9 mouse cellular contexts compared by ENCODE assay signal in the genomic region with DNA sequence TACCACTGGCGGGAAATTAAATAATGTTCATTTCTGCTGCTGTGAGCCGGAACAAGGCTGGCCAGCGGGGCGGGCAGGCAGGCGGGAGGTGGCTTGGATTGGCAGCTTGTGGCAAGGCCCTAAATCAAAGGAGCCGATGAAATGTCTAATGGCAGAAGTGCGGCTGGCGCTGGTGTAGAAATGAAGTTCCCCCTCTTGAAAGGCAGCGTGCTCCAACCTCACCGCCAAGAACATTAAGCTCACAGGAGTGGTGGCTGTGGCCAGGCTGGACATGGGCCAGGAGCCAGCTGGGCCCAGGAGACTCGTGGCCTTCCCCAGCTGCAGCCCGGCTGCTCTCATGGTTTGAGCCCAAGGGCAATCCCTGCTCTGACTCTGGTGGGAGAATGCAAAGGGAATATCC.
A peak's percentile ranks its signal among the peaks of the same experiment; 100 is the strongest.
DNase-seq lines count a peak whose midpoint lies in the region; ATAC-seq and TF ChIP-seq lines count a peak whose summit lies in the region.
"Had no signal": no experiment of that assay in that cellular context is flagged by ENCODE, and none has a peak within 500 bp of the region (broad histone marks: within the 10 kb centered on the region; RNA-seq: fewer than 3 reads in every experiment).

No protein-coding gene starts in this region.

- no peak for TF ChIP-seq CTCF in kidney, adult 2 months (conservative IDR thresholded peaks at IDR 0.05; ENCODE audit: insufficient read depth, insufficient read length, low read depth, low read length)
- no peak for TF ChIP-seq CTCF in midbrain, postnatal 0 days (IDR thresholded peaks at IDR 0.05)
- no peak for TF ChIP-seq CTCF in stomach, postnatal 0 days (IDR thresholded peaks at IDR 0.05; ENCODE audit: low read depth)

- no peak overlapping the region for H3K4me2 ChIP-seq in forebrain, embryonic 12.5 days
- H3K4me2 ChIP-seq in hindbrain, embryonic 13.5 days = no peak overlapping the region
- no peak overlapping the region for H3K4me2 ChIP-seq in midbrain, postnatal 0 days (ENCODE audit: low read depth, low read length, poor library complexity, severe bottlenecking)
- no peak overlapping the region for H3K4me2 ChIP-seq in stomach, postnatal 0 days (replicated peaks; ENCODE audit: low read depth)

- no peak for ATAC-seq in forebrain, embryonic 12.5 days (ENCODE audit: low FRiP score)
- ATAC-seq in hindbrain, embryonic 13.5 days (ENCODE audit: low FRiP score) = no peak
- ATAC-seq in midbrain, postnatal 0 days (ENCODE audit: low FRiP score) = no peak
- no peak for ATAC-seq in stomach, postnatal 0 days (ENCODE audit: low FRiP score, low TSS enrichment)
- ATAC-seq in megakaryocyte-erythroid progenitor cell, adult 5-6 weeks (replicated peaks; ENCODE audit: low FRiP score, low TSS enrichment, poor library complexity, severe bottlenecking) = no peak

- H3K4me1 ChIP-seq in kidney, adult 2 months (ENCODE audit: control insufficient read depth, insufficient read depth, low read length) = no peaks in the 10 kb centered on the region
- H3K4me1 ChIP-seq in forebrain, embryonic 12.5 days = peaks cover 47% of the 10 kb centered on the region
- peaks cover 46% of the 10 kb centered on the region for H3K4me1 ChIP-seq in hindbrain, embryonic 13.5 days (replicated peaks)
- peaks cover 18% of the 10 kb centered on the region for H3K4me1 ChIP-seq in midbrain, postnatal 0 days (ENCODE audit: insufficient read depth, low read length)
- no peaks in the 10 kb centered on the region for H3K4me1 ChIP-seq in stomach, postnatal 0 days (replicated peaks; ENCODE audit: control insufficient read depth, insufficient read depth)

- H3K9me3 ChIP-seq in forebrain, embryonic 12.5 days = no peaks in the 10 kb centered on the region
- H3K9me3 ChIP-seq in hindbrain, embryonic 13.5 days = no peaks in the 10 kb centered on the region
- no peaks in the 10 kb centered on the region for H3K9me3 ChIP-seq in midbrain, postnatal 0 days (ENCODE audit: low read length)
- H3K9me3 ChIP-seq in stomach, postnatal 0 days (ENCODE audit: control insufficient read depth, low read length) = no peaks in the 10 kb centered on the region

- no peak overlapping the region for H3K27ac ChIP-seq in kidney, adult 2 months (ENCODE audit: insufficient read depth, low read depth, low read length)
- peak overlapping the region; percentile 89; the same call in 1 of the 2 replicates for H3K27ac ChIP-seq in forebrain, embryonic 12.5 days
- H3K27ac ChIP-seq in hindbrain, embryonic 13.5 days = peak overlapping the region; percentile 91
- no peak overlapping the region for H3K27ac ChIP-seq in midbrain, postnatal 0 days (ENCODE audit: low read depth, low read length)
- H3K27ac ChIP-seq in stomach, postnatal 0 days (replicated peaks) = no peak overlapping the region

- no peak overlapping the region for H3K4me3 ChIP-seq in kidney, adult 2 months (ENCODE audit: insufficient read depth, low read depth, low read length)
- no peak overlapping the region for H3K4me3 ChIP-seq in forebrain, embryonic 12.5 days (replicated peaks)
- no peak overlapping the region for H3K4me3 ChIP-seq in hindbrain, embryonic 13.5 days
- no peak overlapping the region for H3K4me3 ChIP-seq in midbrain, postnatal 0 days (ENCODE audit: low read depth, low read length)
- H3K4me3 ChIP-seq in stomach, postnatal 0 days (ENCODE audit: low read depth, low read length) = no peak overlapping the region

- TF ChIP-seq EP300 in stomach, postnatal 0 days (optimal IDR thresholded peaks at IDR 0.05) = no peak

- TF ChIP-seq POLR2A in kidney, adult 2 months (IDR thresholded peaks at IDR 0.05; ENCODE audit: low read depth, low read length) = no peak

- H3K9ac ChIP-seq in forebrain, embryonic 12.5 days = no peak overlapping the region
- no peak overlapping the region for H3K9ac ChIP-seq in hindbrain, embryonic 13.5 days
- peak overlapping the region; percentile 33; the same call in 1 of the 2 replicates for H3K9ac ChIP-seq in midbrain, postnatal 0 days (replicated peaks; ENCODE audit: low read length, poor library complexity, severe bottlenecking)
- H3K9ac ChIP-seq in stomach, postnatal 0 days (ENCODE audit: low read length) = no peak overlapping the region

- no peaks in the 10 kb centered on the region for H3K27me3 ChIP-seq in kidney, adult 2 months (replicated peaks; ENCODE audit: control insufficient read depth, insufficient read depth, low read length)
- peaks cover 6% of the 10 kb centered on the region; the same call in 1 of the 2 replicates for H3K27me3 ChIP-seq in forebrain, embryonic 12.5 days
- H3K27me3 ChIP-seq in hindbrain, embryonic 13.5 days = peaks cover 25% of the 10 kb centered on the region; the same call in 1 of the 2 replicates
- H3K27me3 ChIP-seq in midbrain, postnatal 0 days (ENCODE audit: insufficient read depth, low read length) = no peaks in the 10 kb centered on the region
- no peaks in the 10 kb centered on the region for H3K27me3 ChIP-seq in stomach, postnatal 0 days (ENCODE audit: control insufficient read depth, insufficient read depth, low read length)

- peak; percentile 15 for DNase-seq in kidney, adult 2 months
- no peak for DNase-seq in kidney, adult 18-20 months
- peak; percentile 80 for DNase-seq in midbrain, postnatal 0 days (ENCODE audit: low spot score)
- DNase-seq in stomach, postnatal 0 days (ENCODE audit: low spot score) = no peak
- DNase-seq in frontal cortex, adult 2 months (ENCODE audit: extremely low spot score in 1 of 2, low spot score in 1 of 2) = no peak

- WGBS in kidney, adult 2 months = 47% methylated on average over 12 of the region's 12 CpGs
- WGBS in forebrain, embryonic 12.5 days = 63% methylated on average over 12 of the region's 12 CpGs
- WGBS in hindbrain, embryonic 13.5 days = 32% methylated on average over 12 of the region's 12 CpGs
- 36% methylated on average over 12 of the region's 12 CpGs for WGBS in midbrain, postnatal 0 days
- 62% methylated on average over 12 of the region's 12 CpGs for WGBS in stomach, postnatal 0 days

- H3K36me3 ChIP-seq in kidney, adult 2 months (ENCODE audit: control insufficient read depth, insufficient read depth, low read length) = no peaks in the 10 kb centered on the region
- H3K36me3 ChIP-seq in forebrain, embryonic 12.5 days (replicated peaks) = no peaks in the 10 kb centered on the region
- no peaks in the 10 kb centered on the region for H3K36me3 ChIP-seq in hindbrain, embryonic 13.5 days
- no peaks in the 10 kb centered on the region for H3K36me3 ChIP-seq in midbrain, postnatal 0 days (ENCODE audit: insufficient read depth, low read length)
- no peaks in the 10 kb centered on the region for H3K36me3 ChIP-seq in stomach, postnatal 0 days (ENCODE audit: control insufficient read depth, insufficient read depth, low read length)
- H3K36me3 ChIP-seq: G1E had no signal

Comparison
In these comparisons a context has a peak if more than half of its experiments do, and no peak if none do; other contexts are left out.
1. DNase-seq: peak in kidney, adult 2 months (single experiment) and midbrain, postnatal 0 days (single experiment); none in kidney, adult 18-20 months (single experiment), stomach, postnatal 0 days (single experiment) and frontal cortex, adult 2 months (0 of 2).
2. H3K27ac ChIP-seq: peak in forebrain, embryonic 12.5 days (single experiment) and hindbrain, embryonic 13.5 days (single experiment); none in kidney, adult 2 months (single experiment), midbrain, postnatal 0 days (single experiment) and stomach, postnatal 0 days (single experiment).